Mouse (Mus musculus) heart, adult 2 months (tissue): ENCODE data around the gene Crtc1. TPM values are rescaled to one million over a fixed set of nuclear protein-coding genes. Genes with fewer than 3 reads are reported as not detected.
A peak's percentile ranks its signal among the peaks of the same experiment; 100 is the strongest.

ENCODE experiments used
- DNase-seq, 2 experiments: peaks; one replicate each; pipeline ENCODE4 v3.0.0; 2021
- H3K27ac ChIP-seq: fragments of 200-600 bp; 2 replicates; pipeline ENCODE4 v1.8.1; 2022
- H3K27me3 ChIP-seq: fragments of 200-500 bp; 2 replicates; pipeline ENCODE4 v1.6.1; 2012; ENCODE audit warnings: mild to moderate bottlenecking, low read length, inconsistent platforms, mixed read lengths; ENCODE audit not compliant: control insufficient read depth, insufficient read depth
- H3K36me3 ChIP-seq: fragments of 200-500 bp; 2 replicates; pipeline ENCODE4 v1.6.1; 2012; ENCODE audit warnings: low read length, inconsistent platforms; ENCODE audit not compliant: control insufficient read depth, insufficient read depth
- H3K4me1 ChIP-seq: fragments of 200-500 bp; 2 replicates; pipeline ENCODE4 v1.6.1; 2011; ENCODE audit warnings: low read length; ENCODE audit not compliant: control insufficient read depth, insufficient read depth
- H3K4me3 ChIP-seq: fragments of 200-600 bp; 2 replicates; pipeline ENCODE4 v1.8.1; 2022
- H3K79me2 ChIP-seq: fragments of 200-500 bp; replicated peaks from 2 replicates; pipeline ENCODE4 v1.6.1; 2012; ENCODE audit warnings: mild to moderate bottlenecking, inconsistent platforms, low read length, moderate library complexity, mixed read lengths; ENCODE audit not compliant: control insufficient read depth, insufficient read depth
- H3K9ac ChIP-seq: fragments of 200-500 bp; 2 replicates; pipeline ENCODE4 v1.6.1; 2012; ENCODE audit warnings: low read depth, mild to moderate bottlenecking, control low read depth, inconsistent platforms, low read length, mixed read lengths
- CTCF ChIP-seq: fragments of 200-600 bp; IDR thresholded peaks from 2 replicates; pipeline ENCODE4 v1.8.1; 2022; ENCODE audit warnings: antibody characterized with exemption, mild to moderate bottlenecking, moderate library complexity
- EP300 ChIP-seq: fragments of 200-500 bp; IDR thresholded peaks from 2 replicates; pipeline ENCODE4 v1.6.1; 2011; ENCODE audit warnings: low read depth, low read length, control low read depth; ENCODE audit not compliant: insufficient read depth
- POLR2A ChIP-seq: fragments of 200-500 bp; IDR thresholded peaks from 2 replicates; pipeline ENCODE4 v1.6.1; 2011; ENCODE audit warnings: mild to moderate bottlenecking, low read depth, low read length, control low read depth; ENCODE audit not compliant: insufficient read depth
- WGBS: fragments of 180-500 bp; shearing (Covaris S2); methylation state at CpG from one replicate; pipeline ENCODE4 v1.1.7; 2018; 5-methylcytosine and 5-hydroxymethylcytosine counted together
- intact Hi-C: fragments of 180-260 bp; cut with DNase I; formaldehyde crosslinking; loops from one replicate; pipeline ENCODE4 v1.15.1; 2025
- polyA plus RNA-seq: library from polyadenylated mRNA; depleted of rRNA; stranded (reverse); fragments of >200 nt; gene quantifications from 2 replicates; pipeline ENCODE4 v1.2.3, GENCODE M21; 2012
- total RNA-seq, 2 experiments: library from RNA; stranded (reverse); gene quantifications; 2 replicates each; pipeline ENCODE4 v1.2.3; 2021

The Crtc1 gene
- total and polyA plus RNA-seq, 3 experiments, result 7.4 to 14.9 (median 8.1) TPM

DNA sequence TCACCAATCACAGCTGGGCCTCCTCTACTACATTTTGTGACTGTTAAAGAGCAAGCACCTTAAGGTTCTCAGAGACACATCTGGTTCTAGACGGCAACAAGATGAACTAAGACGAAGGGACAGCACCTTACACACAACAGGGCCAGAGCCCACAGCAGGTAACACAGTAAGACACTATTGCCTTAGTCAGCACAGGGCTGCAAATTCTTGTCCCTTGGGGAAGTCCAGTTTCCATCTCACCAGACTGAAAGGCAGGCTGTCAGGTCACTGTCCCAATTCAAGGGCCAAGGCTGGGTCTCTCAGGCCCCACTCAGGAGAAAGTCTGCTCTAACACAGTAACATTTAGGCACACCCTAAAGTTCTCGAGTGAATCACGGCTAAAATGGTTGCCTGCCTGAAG, 91.9 kb downstream of the Crtc1 start:
- intact Hi-C loops, result no loop called here
- Histone ChIP-seq H3K4me3 (no peak overlapping the region), H3K4me1 (peaks cover 30% of the 10 kb centered on the region), H3K27me3 (no peaks in the 10 kb centered on the region), H3K9ac (no peak overlapping the region), H3K36me3 (peaks cover 3% of the 10 kb centered on the region), H3K27ac (no peak overlapping the region; the same call in 1 of the 2 replicates), H3K79me2 (peaks cover 18% of the 10 kb centered on the region)
- 63% methylated on average over 4 of the region's 4 CpGs for WGBS
- TF ChIP-seq POLR2A, result no peak
- TF ChIP-seq CTCF, result no peak
- TF ChIP-seq EP300, result no peak
- no peak for DNase-seq

DNA sequence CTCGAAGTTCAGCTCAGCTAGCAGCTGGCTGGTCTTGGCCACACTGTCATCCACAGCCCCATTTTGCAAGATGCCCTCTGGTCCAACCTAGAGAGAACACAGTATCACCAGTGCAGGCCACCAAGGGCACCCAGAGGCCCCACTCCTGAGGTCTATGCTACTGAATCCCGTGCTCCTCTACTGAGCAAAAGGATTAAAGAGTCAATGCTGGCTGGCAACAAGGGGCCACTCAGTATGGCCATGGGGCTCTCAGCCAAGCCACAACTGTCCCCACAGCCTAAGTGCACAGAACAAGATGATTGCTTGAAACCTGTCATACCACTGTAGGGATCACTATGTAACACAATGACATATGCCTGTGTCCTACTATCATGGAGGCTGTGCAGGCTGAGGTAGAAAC, 95.1 kb downstream of the Crtc1 start:
- Histone ChIP-seq H3K27me3 (no peaks in the 10 kb centered on the region), H3K79me2 (peaks cover 15% of the 10 kb centered on the region), H3K9ac (no peak overlapping the region), H3K27ac (no peak overlapping the region), H3K36me3 (no peaks in the 10 kb centered on the region; the same call in 1 of the 2 replicates), H3K4me1 (peaks cover 13% of the 10 kb centered on the region), H3K4me3 (no peak overlapping the region)
- intact Hi-C loops, result no loop called here
- WGBS, result 84% methylated on average over 2 of the region's 2 CpGs
- no peak for TF ChIP-seq EP300
- no peak for TF ChIP-seq POLR2A
- no peak for TF ChIP-seq CTCF
- no peak for DNase-seq

DNA sequence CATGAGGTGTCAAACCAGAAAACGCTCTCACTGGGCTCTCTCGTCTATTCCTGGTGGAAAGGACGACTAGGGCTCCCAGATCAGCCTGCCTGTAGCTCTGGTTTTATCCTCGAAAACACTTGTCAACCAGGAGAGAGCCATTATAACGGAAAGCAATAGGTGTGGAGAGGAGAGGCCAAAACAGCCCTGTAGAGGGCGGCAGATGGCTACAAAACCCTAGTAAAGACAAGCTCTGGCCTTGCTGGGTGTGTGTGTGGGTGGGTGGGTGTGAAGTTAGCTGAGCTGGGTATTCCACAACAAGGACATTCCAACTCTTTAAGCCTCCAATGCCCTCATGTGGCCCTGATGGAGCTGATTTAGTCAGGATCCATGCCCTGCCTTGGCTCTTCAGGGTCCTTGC, 95.7 kb downstream of the Crtc1 start:
- TF ChIP-seq POLR2A, result no peak
- no peak for TF ChIP-seq EP300
- peak; percentile 65 for TF ChIP-seq CTCF
- Histone ChIP-seq H3K79me2 (peaks cover 13% of the 10 kb centered on the region), H3K36me3 (no peaks in the 10 kb centered on the region; the same call in 1 of the 2 replicates), H3K27ac (no peak overlapping the region), H3K4me1 (peaks cover 9% of the 10 kb centered on the region), H3K27me3 (no peaks in the 10 kb centered on the region), H3K9ac (no peak overlapping the region), H3K4me3 (no peak overlapping the region)
- intact Hi-C loops, result no loop called here
- 68% methylated on average over 6 of the region's 6 CpGs for WGBS
- no peak for DNase-seq

DNA sequence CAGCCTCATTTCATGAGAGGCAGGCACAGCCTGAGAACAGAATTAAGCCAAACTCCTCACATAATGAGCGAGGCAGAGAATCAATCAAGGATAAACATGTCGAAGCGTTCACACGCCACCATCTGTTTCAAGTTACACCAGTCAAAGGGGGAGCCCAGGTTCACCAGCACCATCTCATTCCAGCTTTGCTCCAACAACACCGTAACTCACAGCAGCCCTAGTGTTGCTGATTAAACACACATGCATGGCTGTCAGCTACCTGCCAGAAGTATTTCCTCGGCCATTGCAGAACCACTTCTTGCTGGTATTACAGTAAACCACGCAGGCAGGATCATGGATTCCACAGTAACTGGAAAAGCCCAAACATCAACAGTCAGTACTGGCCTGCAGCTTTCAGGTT, 96.3 kb downstream of the Crtc1 start:
- no peak overlapping the region for H3K4me3 ChIP-seq
- H3K27me3 ChIP-seq, result no peaks in the 10 kb centered on the region
- H3K36me3 ChIP-seq, result no peaks in the 10 kb centered on the region; the same call in 1 of the 2 replicates
- peaks cover 6% of the 10 kb centered on the region for H3K4me1 ChIP-seq
- DNase-seq, result no peak
- no peak for TF ChIP-seq POLR2A
- TF ChIP-seq EP300, result no peak
- no peak for TF ChIP-seq CTCF
- peaks cover 10% of the 10 kb centered on the region for H3K79me2 ChIP-seq
- intact Hi-C loops, result no loop called here
- no peak overlapping the region for H3K27ac ChIP-seq
- H3K9ac ChIP-seq, result no peak overlapping the region
- WGBS, result 89% methylated on average over 7 of the region's 7 CpGs

DNA sequence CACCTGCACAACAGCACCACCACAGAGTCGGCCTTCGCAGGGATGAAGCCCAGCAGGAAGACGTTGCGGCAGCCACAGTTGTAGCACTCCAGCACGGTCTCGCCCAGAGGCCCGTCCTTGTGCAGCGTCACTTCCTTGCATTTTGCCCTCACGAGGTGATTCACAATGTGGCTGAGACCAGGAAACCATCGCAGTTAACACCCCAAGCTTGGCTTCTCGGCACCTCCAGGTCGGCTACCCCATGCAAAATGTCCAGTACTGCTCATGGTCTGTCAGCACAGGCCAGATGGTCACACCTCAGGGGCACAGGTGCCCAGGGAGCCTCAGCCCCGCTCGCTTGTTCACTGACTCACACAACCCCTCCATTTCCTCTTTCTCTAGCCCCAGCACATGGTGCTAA, 97.4 kb downstream of the Crtc1 start:
- Histone ChIP-seq H3K4me1 (no peaks in the 10 kb centered on the region), H3K79me2 (peaks cover 8% of the 10 kb centered on the region), H3K9ac (no peak overlapping the region), H3K27ac (no peak overlapping the region), H3K27me3 (no peaks in the 10 kb centered on the region), H3K36me3 (no peaks in the 10 kb centered on the region; the same call in 1 of the 2 replicates), H3K4me3 (no peak overlapping the region)
- 81% methylated on average over 14 of the region's 14 CpGs for WGBS
- intact Hi-C loops, result no loop called here
- no peak for TF ChIP-seq EP300
- no peak for TF ChIP-seq CTCF
- no peak for TF ChIP-seq POLR2A
- DNase-seq, result no peak

DNA sequence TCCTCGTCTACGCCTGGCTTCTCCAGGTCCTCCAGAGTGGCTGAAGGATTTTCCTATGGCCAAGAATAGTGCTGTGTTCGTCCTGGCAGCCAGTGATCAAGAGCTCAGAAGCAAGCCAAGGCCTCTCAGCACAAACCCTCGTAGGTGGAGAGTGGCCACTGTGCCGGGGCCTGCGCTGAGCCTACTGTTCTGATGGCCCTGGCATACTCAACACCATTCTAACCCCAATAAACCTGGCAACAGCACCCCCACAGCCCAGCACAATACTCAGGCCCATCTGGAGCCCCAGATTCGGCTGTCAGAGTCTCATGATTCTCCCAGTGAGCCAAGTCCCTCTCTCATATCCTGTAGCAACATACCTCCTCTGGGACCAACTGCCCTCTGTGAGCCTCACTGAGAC, 98.7 kb downstream of the Crtc1 start:
- H3K27ac ChIP-seq, result no peak overlapping the region
- intact Hi-C loops, result no loop called here
- TF ChIP-seq CTCF, result no peak
- no peak for TF ChIP-seq EP300
- TF ChIP-seq POLR2A, result no peak
- H3K9ac ChIP-seq, result no peak overlapping the region
- no peak overlapping the region for H3K4me3 ChIP-seq
- WGBS, result 66% methylated on average over 7 of the region's 7 CpGs
- peaks cover 8% of the 10 kb centered on the region for H3K79me2 ChIP-seq
- no peaks in the 10 kb centered on the region; the same call in 1 of the 2 replicates for H3K36me3 ChIP-seq
- no peaks in the 10 kb centered on the region for H3K4me1 ChIP-seq
- no peaks in the 10 kb centered on the region for H3K27me3 ChIP-seq
- DNase-seq, result no peak

DNA sequence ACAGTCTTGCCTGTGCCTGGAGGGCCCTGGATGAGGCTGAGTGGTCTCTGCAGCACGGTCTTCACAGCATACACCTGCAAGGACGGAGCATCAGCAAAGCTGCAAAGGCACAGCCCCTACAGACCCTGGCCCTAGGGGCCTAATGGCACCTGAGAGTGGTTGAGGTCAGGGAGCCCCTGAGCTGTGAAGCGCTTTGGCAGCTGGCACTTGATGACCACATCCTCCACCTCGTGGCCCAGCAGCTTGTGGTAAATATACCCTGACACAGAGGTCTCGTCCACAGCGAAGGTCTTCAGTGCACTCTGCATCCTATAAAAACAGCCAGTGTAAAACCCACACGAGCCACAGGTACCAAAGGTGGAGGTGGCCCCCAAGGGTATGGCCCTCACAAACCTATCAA, 100.4 kb downstream of the Crtc1 start:
- TF ChIP-seq EP300 (no peak), CTCF (no peak), POLR2A (no peak)

More for the DNA sequence above, 100.4 kb downstream of the Crtc1 start:
- H3K27me3 ChIP-seq, result no peaks in the 10 kb centered on the region
- no peak overlapping the region for H3K4me3 ChIP-seq
- H3K9ac ChIP-seq, result no peak overlapping the region
- H3K27ac ChIP-seq, result no peak overlapping the region
- intact Hi-C loops, result no loop called here
- no peaks in the 10 kb centered on the region; the same call in 1 of the 2 replicates for H3K36me3 ChIP-seq
- DNase-seq, result no peak
- H3K79me2 ChIP-seq, result peaks cover 6% of the 10 kb centered on the region
- H3K4me1 ChIP-seq, result no peaks in the 10 kb centered on the region
- 84% methylated on average over 7 of the region's 7 CpGs for WGBS
